In the genomic region with DNA sequence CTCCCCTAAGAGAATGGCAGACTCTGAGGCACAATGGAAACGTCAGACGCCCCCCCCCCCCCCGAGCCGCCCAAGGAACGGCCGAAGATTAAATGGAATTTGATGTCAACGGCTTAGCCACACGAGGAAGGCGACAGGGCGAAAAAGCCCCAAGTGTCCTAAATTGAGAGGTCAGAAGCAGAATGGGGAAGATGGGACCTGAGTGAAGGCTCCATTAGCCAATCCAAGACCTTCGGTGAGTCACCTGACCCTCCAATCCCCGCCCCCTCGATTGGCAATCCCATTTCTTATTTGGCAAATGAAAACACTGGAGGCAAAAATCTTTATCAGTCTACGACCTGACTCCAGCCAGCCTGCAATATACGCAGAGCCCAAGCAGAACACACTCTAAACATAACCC, we compare ENCODE assay signal across 8 mouse cellular contexts. TPM values are rescaled to one million over a fixed set of nuclear protein-coding genes. Genes with fewer than 3 reads are reported as not detected.
A peak's percentile ranks its signal among the peaks of the same experiment; 100 is the strongest.
DNase-seq lines count a peak whose midpoint lies in the region; ATAC-seq lines count a peak whose summit lies in the region.

No protein-coding gene starts in this region.

- H3K9ac ChIP-seq in heart, embryonic 12.5 days, result no peak overlapping the region
- H3K9ac ChIP-seq in neural tube, embryonic 15.5 days (replicated peaks), result no peak overlapping the region

- peak; percentile 65 to 78 for DNase-seq in right cerebral cortex, postnatal 10 days (ENCODE audit: low spot score in 2 of 2)
- DNase-seq in right cerebral cortex, postnatal 25 days, result no peak
- peak; percentile 56 to 76 for DNase-seq in cerebellum, postnatal 4 days (ENCODE audit: low spot score in 2 of 2)
- peak; percentile 51 to 64 for DNase-seq in kidney, postnatal 25 days
- DNase-seq in adrenal gland, adult 18-20 months (ENCODE audit: low spot score in 2 of 2), result no peak
- DNase-seq in urinary bladder, adult 2 months (ENCODE audit: low spot score), result no peak

- H3K4me1 ChIP-seq in heart, embryonic 12.5 days (replicated peaks), result peaks cover 65% of the 10 kb centered on the region
- peaks cover 61% of the 10 kb centered on the region for H3K4me1 ChIP-seq in neural tube, embryonic 15.5 days

- peaks cover 28% of the 10 kb centered on the region for H3K27me3 ChIP-seq in heart, embryonic 12.5 days (replicated peaks)
- peaks cover under 1% of the 10 kb centered on the region; the same call in 1 of the 2 replicates for H3K27me3 ChIP-seq in neural tube, embryonic 15.5 days (replicated peaks)

- H3K9me3 ChIP-seq in heart, embryonic 12.5 days (replicated peaks), result no peaks in the 10 kb centered on the region; the same call in 1 of the 2 replicates
- no peaks in the 10 kb centered on the region for H3K9me3 ChIP-seq in neural tube, embryonic 15.5 days (replicated peaks)

- WGBS in heart, embryonic 12.5 days, result 24% methylated on average over 15 of the region's 15 CpGs
- 33% methylated on average over 15 of the region's 15 CpGs for WGBS in neural tube, embryonic 15.5 days

- no peak for ATAC-seq in heart, embryonic 12.5 days (ENCODE audit: insufficient number of reproducible peaks, low FRiP score)
- ATAC-seq in neural tube, embryonic 15.5 days (ENCODE audit: low FRiP score), result no peak

- H3K36me3 ChIP-seq in heart, embryonic 12.5 days, result no peaks in the 10 kb centered on the region
- no peaks in the 10 kb centered on the region for H3K36me3 ChIP-seq in neural tube, embryonic 15.5 days

- H3K4me3 ChIP-seq in heart, embryonic 12.5 days, result no peak overlapping the region
- H3K4me3 ChIP-seq in neural tube, embryonic 15.5 days (replicated peaks), result peak overlapping the region; percentile 24

- peak overlapping the region; percentile 43 for H3K4me2 ChIP-seq in heart, embryonic 12.5 days
- H3K4me2 ChIP-seq in neural tube, embryonic 15.5 days, result peak overlapping the region; percentile 50

- H3K27ac ChIP-seq in heart, embryonic 12.5 days (ENCODE audit: poor library complexity, severe bottlenecking), result no peak overlapping the region
- peak overlapping the region; percentile 41; the same call in 1 of the 2 replicates for H3K27ac ChIP-seq in neural tube, embryonic 15.5 days (replicated peaks)

RNA-seq across cellular contexts. Expression of gene Cabp1, which starts 9.5 kb away (rescaled TPM):
- polyA plus RNA-seq in heart, embryonic 12.5 days (2016; fragmentation: Nextera tagmentation; extraction: Ambion mirVana), result 0.34 and 0.54 TPM in 2 replicates
- 17.4 and 23.1 TPM in 2 replicates for polyA plus RNA-seq in neural tube, embryonic 15.5 days (2015; fragmentation: Nextera tagmentation; extraction: Ambion mirVana)
- total RNA-seq in adrenal gland, adult 18-20 months (2021), result 10 to 100 TPM; 28.4 to 34.3 TPM
- 3.6 and 3.9 TPM in 2 replicates for polyA plus RNA-seq in urinary bladder, adult 2 months (2012; rRNA removed)

RNA-seq across cellular contexts. Expression of gene Mlec, which starts 26.7 kb away (rescaled TPM):
- polyA plus RNA-seq in heart, embryonic 12.5 days (2016; fragmentation: Nextera tagmentation; extraction: Ambion mirVana), result 103 and 105 TPM in 2 replicates
- polyA plus RNA-seq in neural tube, embryonic 15.5 days (2015; fragmentation: Nextera tagmentation; extraction: Ambion mirVana), result 34.3 and 40.4 TPM in 2 replicates
- total RNA-seq in adrenal gland, adult 18-20 months (2021), result 100 to 1,000 TPM; 173 to 221 TPM
- 82.1 and 95.2 TPM in 2 replicates for polyA plus RNA-seq in urinary bladder, adult 2 months (2012; rRNA removed)

RNA-seq across cellular contexts. Expression of gene Unc119b, which starts 50.0 kb away (rescaled TPM):
- 22.8 and 23.2 TPM in 2 replicates for polyA plus RNA-seq in heart, embryonic 12.5 days (2016; fragmentation: Nextera tagmentation; extraction: Ambion mirVana)
- polyA plus RNA-seq in neural tube, embryonic 15.5 days (2015; fragmentation: Nextera tagmentation; extraction: Ambion mirVana), result 31.1 and 31.8 TPM in 2 replicates
- total RNA-seq in adrenal gland, adult 18-20 months (2021), result 10 to 100 TPM; 36.6 to 46.1 TPM
- polyA plus RNA-seq in urinary bladder, adult 2 months (2012; rRNA removed), result 24.0 and 27.4 TPM in 2 replicates

RNA-seq across cellular contexts. Expression of gene Pop5, which starts 50.9 kb away (rescaled TPM):
- 63.2 and 68.6 TPM in 2 replicates for polyA plus RNA-seq in heart, embryonic 12.5 days (2016; fragmentation: Nextera tagmentation; extraction: Ambion mirVana)
- 117 and 127 TPM in 2 replicates for polyA plus RNA-seq in neural tube, embryonic 15.5 days (2015; fragmentation: Nextera tagmentation; extraction: Ambion mirVana)
- total RNA-seq in adrenal gland, adult 18-20 months (2021), result 10 to 100 TPM; 71.6 to 84.6 TPM
- 52.7 and 63.5 TPM in 2 replicates for polyA plus RNA-seq in urinary bladder, adult 2 months (2012; rRNA removed)

Comparison
In these comparisons a context has a peak if more than half of its experiments do, and no peak if none do; other contexts are left out.
1. DNase-seq: peak in right cerebral cortex, postnatal 10 days (2 of 2), cerebellum, postnatal 4 days (2 of 2) and kidney, postnatal 25 days (2 of 2); none in right cerebral cortex, postnatal 25 days (single experiment), adrenal gland, adult 18-20 months (0 of 2) and urinary bladder, adult 2 months (single experiment).